ENCODE assay signal across 2 mouse cellular contexts in the genomic region with DNA sequence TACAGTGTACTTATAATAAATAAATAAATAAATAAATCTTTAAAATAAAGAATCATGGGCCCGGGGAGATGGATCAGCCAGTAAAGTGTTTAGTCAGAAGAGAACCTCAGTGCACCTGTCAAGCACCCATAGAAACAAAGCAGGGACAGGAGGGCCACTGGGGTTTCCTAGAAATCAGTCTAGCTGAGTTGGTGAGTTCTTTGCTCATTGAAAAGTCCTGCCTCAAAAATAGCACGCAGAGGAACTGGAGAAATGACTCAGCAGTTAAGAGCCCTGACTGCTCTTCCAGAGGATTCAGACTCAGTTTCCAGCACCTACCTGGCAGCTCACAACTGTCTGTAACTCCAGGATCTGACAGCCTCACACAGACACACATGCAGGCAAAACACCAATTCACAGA.
TF ChIP-seq lines count a peak whose summit lies in the region.

No protein-coding gene starts in this region.

TF ChIP-seq in CH12.LX, 34 proteins besides CTCF, POLR2A, EP300 and RAD21:
- 0 out of 2 replicates have a peak, but pooled peaks have one; percentile 15 for TF ChIP-seq BHLHE40 (IDR thresholded peaks at IDR 0.05; ENCODE audit: low read depth, low read length)
- peak; percentile 55; the same call in 1 of the 2 replicates for TF ChIP-seq JUND (conservative IDR thresholded peaks at IDR 0.05; ENCODE audit: low read depth, low read length)
- TF ChIP-seq TBP (conservative IDR thresholded peaks at IDR 0.05; ENCODE audit: low read depth, low read length), result no peak
- TF ChIP-seq RCOR1 (conservative IDR thresholded peaks at IDR 0.05; ENCODE audit: low read depth, low read length), result no peak
- TF ChIP-seq MAFK (IDR thresholded peaks at IDR 0.05; ENCODE audit: insufficient replicate concordance, low read length), result peak; percentile 29; the same call in 1 of the 2 replicates
- TF ChIP-seq KAT2A (IDR thresholded peaks at IDR 0.05; ENCODE audit: insufficient replicate concordance, low read length), result no peak
- TF ChIP-seq NRF1 (IDR thresholded peaks at IDR 0.05; ENCODE audit: low read depth, low read length), result no peak
- no peak for TF ChIP-seq SIN3A (IDR thresholded peaks at IDR 0.05; ENCODE audit: low read length)
- TF ChIP-seq ETS1 (conservative IDR thresholded peaks at IDR 0.05; ENCODE audit: low read depth, low read length), result peak; percentile 36; the same call in 1 of the 2 replicates
- TF ChIP-seq CHD2 (IDR thresholded peaks at IDR 0.05; ENCODE audit: low read length), result no peak
- no peak for TF ChIP-seq HCFC1 (IDR thresholded peaks at IDR 0.05; ENCODE audit: low read depth, low read length)
- peak; percentile 82 for TF ChIP-seq MEF2A (IDR thresholded peaks at IDR 0.05; ENCODE audit: borderline replicate concordance, low read depth, low read length)
- peak; percentile 69 for TF ChIP-seq IRF4 (IDR thresholded peaks at IDR 0.05; ENCODE audit: low read depth, low read length)
- TF ChIP-seq MXI1 (IDR thresholded peaks at IDR 0.05; ENCODE audit: low read depth, low read length), result no peak
- no peak for TF ChIP-seq ELF1 (IDR thresholded peaks at IDR 0.05; ENCODE audit: low read depth, low read length)

TF ChIP-seq in ES-E14, 5 proteins besides CTCF, POLR2A, EP300 and RAD21 (continued from another document):
- TF ChIP-seq ZC3H11A (IDR thresholded peaks at IDR 0.05; ENCODE audit: borderline replicate concordance, low read depth, low read length) (no peak), MAFK (IDR thresholded peaks at IDR 0.05; ENCODE audit: insufficient read depth, low read depth, low read length) (peak; percentile 59)
